Mouse (Mus musculus) heart, embryonic 16.5 days (tissue): Measurements from ENCODE around the gene Nop2. TPM values are rescaled to one million over a fixed set of nuclear protein-coding genes. Genes with fewer than 3 reads are reported as not detected.
A peak's percentile ranks its signal among the peaks of the same experiment; 100 is the strongest.

Experiments
- ATAC-seq: fragments of 200-750 bp; cut with Nextera tagmentation; replicated peaks from 2 replicates; pipeline ENCODE4 v1.8.0; 2017; ENCODE audit warnings: moderate number of reproducible peaks; ENCODE audit not compliant: insufficient read depth, low FRiP score; ENCODE audit errors: extremely low read depth
- H3K27ac ChIP-seq: fragments of 300-500 bp; sonication (generic); 2 replicates; pipeline ENCODE4 v1.5.1; 2014; ENCODE audit warnings: mild to moderate bottlenecking, low read length, control low read depth, moderate library complexity
- H3K27me3 ChIP-seq: fragments of 300-500 bp; sonication (generic); 2 replicates; pipeline ENCODE4 v1.6.1; 2014; ENCODE audit warnings: low read length, mixed read lengths; ENCODE audit not compliant: control insufficient read depth, insufficient read depth
- H3K36me3 ChIP-seq: fragments of 300-500 bp; sonication (generic); 2 replicates; pipeline ENCODE4 v1.6.1; 2014; ENCODE audit not compliant: control insufficient read depth, insufficient read depth
- H3K4me1 ChIP-seq: fragments of 300-500 bp; sonication (generic); 2 replicates; pipeline ENCODE4 v1.6.1; 2014; ENCODE audit warnings: low read length, mixed read lengths; ENCODE audit not compliant: control insufficient read depth, insufficient read depth
- H3K4me2 ChIP-seq: fragments of 300-500 bp; sonication (generic); 2 replicates; pipeline ENCODE4 v1.6.1; 2014; ENCODE audit warnings: low read depth, mild to moderate bottlenecking, control low read depth, low read length
- H3K4me3 ChIP-seq: fragments of 300-500 bp; sonication (generic); 2 replicates; pipeline ENCODE4 v1.5.1; 2014; ENCODE audit warnings: mild to moderate bottlenecking, control low read depth, low read length
- H3K9ac ChIP-seq: fragments of 300-500 bp; sonication (generic); 2 replicates; pipeline ENCODE4 v1.6.1; 2014; ENCODE audit warnings: low read length, control low read depth
- H3K9me3 ChIP-seq: fragments of 300-500 bp; sonication (generic); replicated peaks from 2 replicates; pipeline ENCODE4 v1.6.1; 2016; ENCODE audit warnings: low read length; ENCODE audit not compliant: control insufficient read depth
- WGBS: fragments of 180-500 bp; shearing (Covaris S2); extraction: QIAGEN DNeasy Blood & Tissue Kit; methylation state at CpG from one replicate; pipeline ENCODE4 v1.1.7; 2014; 5-methylcytosine and 5-hydroxymethylcytosine counted together
- polyA plus RNA-seq: library from polyadenylated mRNA; unstranded; fragments of >200 nt; fragmentation: Nextera tagmentation; extraction: Ambion mirVana; gene quantifications from 2 replicates; pipeline ENCODE4 v1.2.1, GENCODE M21; 2015

Nop2 gene
- polyA plus RNA-seq, 1 experiment from 2014 or later, result 45.8 TPM

DNA sequence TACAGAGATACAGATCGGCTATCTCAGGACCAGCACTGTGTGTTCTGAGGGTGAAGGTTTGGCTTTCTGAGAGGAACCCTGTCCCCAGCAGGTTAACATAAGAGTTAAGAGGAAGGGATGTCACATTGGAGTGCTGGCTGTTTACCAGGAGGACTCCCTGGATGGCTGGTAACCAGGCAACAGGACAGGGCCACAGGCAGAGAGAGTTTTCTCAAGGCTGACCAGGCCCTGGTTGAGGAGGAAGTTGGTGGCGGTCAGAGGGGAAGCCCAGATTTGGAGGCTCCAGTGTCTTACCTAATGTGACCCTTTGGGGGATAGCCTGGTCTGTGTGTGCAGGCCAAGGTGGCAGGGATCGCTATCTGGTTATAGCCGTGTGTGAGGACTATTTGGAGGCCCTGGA is 15.1 kb downstream of the Nop2 start:
- Histone ChIP-seq H3K9me3 (no peaks in the 10 kb centered on the region), H3K4me3 (peak overlapping the region; percentile 70), H3K4me2 (peak overlapping the region; percentile 79), H3K36me3 (peaks cover 16% of the 10 kb centered on the region), H3K27me3 (no peaks in the 10 kb centered on the region), H3K27ac (peak overlapping the region; percentile 95), H3K9ac (peak overlapping the region; percentile 84), H3K4me1 (peaks cover 47% of the 10 kb centered on the region)
- 49% methylated on average over 4 of the region's 4 CpGs for WGBS
- ATAC-seq, result no peak

- WGBS, result 41% methylated on average over 10 of the region's 10 CpGs
- ATAC-seq, result no peak
- Histone ChIP-seq H3K36me3 (peaks cover 11% of the 10 kb centered on the region; the same call in 1 of the 2 replicates), H3K4me1 (peaks cover 47% of the 10 kb centered on the region), H3K9me3 (no peaks in the 10 kb centered on the region), H3K4me3 (no peak overlapping the region; the same call in 1 of the 2 replicates), H3K27me3 (no peaks in the 10 kb centered on the region), H3K9ac (peak overlapping the region; percentile 84), H3K4me2 (peak overlapping the region; percentile 79), H3K27ac (peak overlapping the region; percentile 95)
These were observed 15.6 kb downstream of the Nop2 start for GRCm38 (mm10) chr6:125147329-125147728.

DNA sequence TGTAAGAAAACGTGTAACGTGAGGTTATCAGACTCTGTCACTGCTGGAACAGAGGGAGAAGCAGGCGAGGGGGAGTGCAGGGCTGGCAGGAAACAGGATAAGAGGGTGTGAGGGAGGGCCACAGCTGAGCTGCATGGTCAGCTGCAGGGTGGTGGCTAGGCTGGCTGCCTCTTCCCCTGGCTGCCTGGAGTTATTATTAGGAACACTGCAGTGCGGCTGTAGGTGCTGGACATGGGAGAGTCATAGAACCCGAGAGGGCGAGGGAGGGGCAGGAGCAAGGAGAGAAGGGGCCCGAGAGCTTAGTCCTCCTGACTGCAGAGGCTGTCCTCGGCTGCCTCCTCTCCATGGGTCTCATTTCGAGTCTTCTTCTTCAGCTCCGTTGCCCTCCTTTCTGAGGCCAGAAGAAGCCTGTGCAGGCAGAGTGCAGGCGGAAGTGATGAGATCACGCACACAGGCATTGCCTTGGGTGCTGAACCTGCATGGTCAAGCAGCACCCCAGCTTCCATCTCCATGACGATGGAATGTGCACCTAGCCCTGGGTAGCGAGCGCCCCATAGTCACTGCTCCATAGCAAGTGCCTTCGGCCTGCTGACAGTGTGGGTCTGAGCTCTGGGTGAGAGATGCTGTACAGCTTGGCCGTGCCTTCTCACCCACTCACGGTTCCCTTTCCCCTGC is 16.7 kb downstream of the Nop2 start:
- H3K4me1 ChIP-seq, result peaks cover 47% of the 10 kb centered on the region

GRCm38 (mm10) chr6:125148926-125149568 is 17.3 kb downstream of the Nop2 start:
- Histone ChIP-seq H3K27me3 (no peaks in the 10 kb centered on the region), H3K27ac (peak overlapping the region; percentile 95), H3K36me3 (peaks cover 11% of the 10 kb centered on the region), H3K9me3 (no peaks in the 10 kb centered on the region), H3K4me3 (peak overlapping the region; percentile 26), H3K4me1 (peaks cover 47% of the 10 kb centered on the region), H3K9ac (peak overlapping the region; percentile 74), H3K4me2 (peak overlapping the region; percentile 79)
- 39% methylated on average over 16 of the region's 16 CpGs for WGBS
- no peak; the same call in 1 of the 2 replicates for ATAC-seq

More for the DNA sequence above, 16.7 kb downstream of the Nop2 start:
- WGBS, result 25% methylated on average over 18 of the region's 18 CpGs
- Histone ChIP-seq H3K9me3 (no peaks in the 10 kb centered on the region), H3K4me2 (peak overlapping the region; percentile 79), H3K9ac (peak overlapping the region; percentile 74), H3K27ac (peak overlapping the region; percentile 95), H3K36me3 (peaks cover 10% of the 10 kb centered on the region), H3K27me3 (no peaks in the 10 kb centered on the region), H3K4me3 (peak overlapping the region; percentile 26)
- ATAC-seq, result peak; percentile 81

DNA sequence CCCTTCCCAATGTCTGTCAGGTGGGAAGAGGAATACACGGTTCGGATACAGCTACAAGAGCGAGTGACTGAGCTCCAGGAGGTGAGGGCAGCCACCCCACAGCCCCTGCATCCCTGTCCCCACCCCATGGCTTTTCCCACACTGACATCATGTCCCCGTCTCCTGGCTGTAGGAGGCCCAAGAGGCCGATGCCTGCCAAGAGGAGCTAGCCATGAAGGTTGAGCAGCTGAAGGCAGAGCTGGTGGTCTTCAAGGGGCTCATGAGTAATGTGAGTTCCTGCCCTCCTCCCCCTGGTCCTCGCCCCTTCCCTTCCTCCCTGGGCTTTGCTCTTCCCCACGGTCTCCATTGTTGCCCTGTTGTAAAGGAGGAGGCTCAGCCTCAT is 17.9 kb downstream of the Nop2 start:
- peak overlapping the region; percentile 95 for H3K27ac ChIP-seq
- no peak for ATAC-seq
- H3K9ac ChIP-seq, result peak overlapping the region; percentile 74
- H3K9me3 ChIP-seq, result no peaks in the 10 kb centered on the region
- WGBS, result 63% methylated on average over 7 of the region's 7 CpGs
- H3K27me3 ChIP-seq, result no peaks in the 10 kb centered on the region
- peaks cover 46% of the 10 kb centered on the region for H3K4me1 ChIP-seq
- peak overlapping the region; percentile 79 for H3K4me2 ChIP-seq
- H3K36me3 ChIP-seq, result peaks cover 7% of the 10 kb centered on the region
- peak overlapping the region; percentile 15; the same call in 1 of the 2 replicates for H3K4me3 ChIP-seq

- peaks cover 25% of the 10 kb centered on the region for H3K4me1 ChIP-seq
- H3K4me2 ChIP-seq, result no peak overlapping the region
- 71% methylated on average over 22 of the region's 22 CpGs for WGBS
- H3K9me3 ChIP-seq, result no peaks in the 10 kb centered on the region
- no peaks in the 10 kb centered on the region for H3K27me3 ChIP-seq
- no peak overlapping the region for H3K27ac ChIP-seq
- no peak overlapping the region for H3K9ac ChIP-seq
- H3K4me3 ChIP-seq, result no peak overlapping the region
- ATAC-seq, result no peak
- peaks cover 9% of the 10 kb centered on the region for H3K36me3 ChIP-seq
These were observed 20.7 kb downstream of the Nop2 start for GRCm38 (mm10) chr6:125152212-125153017.

GRCm38 (mm10) chr6:125153018-125153389 is 21.3 kb downstream of the Nop2 start:
- Histone ChIP-seq H3K9ac (no peak overlapping the region), H3K36me3 (peaks cover 12% of the 10 kb centered on the region), H3K4me1 (peaks cover 19% of the 10 kb centered on the region), H3K4me3 (no peak overlapping the region), H3K9me3 (no peaks in the 10 kb centered on the region), H3K27ac (no peak overlapping the region), H3K27me3 (no peaks in the 10 kb centered on the region), H3K4me2 (no peak overlapping the region)
- ATAC-seq, result no peak
- WGBS, result 87% methylated on average over 5 of the region's 5 CpGs

DNA sequence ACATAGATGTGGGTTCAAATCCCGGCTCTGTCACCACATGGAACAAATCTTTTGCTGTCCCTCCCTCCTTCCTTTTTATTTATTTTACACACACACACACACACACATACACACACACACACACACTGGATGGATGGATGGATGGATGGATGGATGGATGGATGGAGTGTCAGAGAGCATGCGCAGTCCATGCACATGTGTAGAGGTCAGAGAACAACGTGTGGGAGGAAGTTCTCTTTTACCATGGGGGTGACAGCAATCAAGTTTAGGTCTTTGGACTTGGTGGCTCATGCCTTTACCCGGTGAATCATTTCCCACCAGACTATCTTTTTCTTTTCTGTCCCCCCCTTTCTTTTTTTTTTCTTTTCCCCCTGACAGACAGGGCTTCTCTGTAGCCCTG is 22.0 kb downstream of the Nop2 start:
- H3K27ac ChIP-seq, result no peak overlapping the region
- no peak overlapping the region for H3K9ac ChIP-seq
- H3K4me2 ChIP-seq, result no peak overlapping the region
- H3K4me1 ChIP-seq, result peaks cover 12% of the 10 kb centered on the region
- no peaks in the 10 kb centered on the region for H3K9me3 ChIP-seq
- H3K36me3 ChIP-seq, result peaks cover 12% of the 10 kb centered on the region
- no peaks in the 10 kb centered on the region for H3K27me3 ChIP-seq
- ATAC-seq, result no peak
- WGBS, result 86% methylated on average over 4 of the region's 4 CpGs
- no peak overlapping the region for H3K4me3 ChIP-seq

DNA sequence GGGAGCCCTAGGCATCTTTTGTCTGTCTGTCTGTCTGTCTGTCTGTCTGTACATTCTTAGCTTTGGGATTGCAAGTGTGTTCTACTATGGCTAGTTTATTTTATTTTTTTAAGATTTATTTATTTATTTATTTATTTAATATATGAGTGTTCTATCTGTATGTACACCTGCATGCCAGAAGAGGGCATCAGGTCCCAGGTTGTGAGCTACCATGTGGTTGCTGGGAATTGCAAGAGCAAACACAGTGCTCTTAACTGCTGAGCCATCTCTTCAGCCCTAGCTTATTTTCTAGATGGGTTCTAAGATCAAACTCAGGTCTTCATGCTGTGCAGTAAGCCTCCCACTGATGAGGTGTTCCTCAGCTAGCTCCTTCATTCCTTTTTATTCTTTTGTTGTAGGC is 22.8 kb downstream of the Nop2 start:
- no peak for ATAC-seq
- peaks cover 20% of the 10 kb centered on the region for H3K36me3 ChIP-seq
- no peaks in the 10 kb centered on the region for H3K27me3 ChIP-seq
- no peak overlapping the region for H3K9ac ChIP-seq
- no peak overlapping the region for H3K4me2 ChIP-seq
- H3K27ac ChIP-seq, result no peak overlapping the region
- H3K9me3 ChIP-seq, result no peaks in the 10 kb centered on the region
- H3K4me1 ChIP-seq, result peaks cover 4% of the 10 kb centered on the region
- no peak overlapping the region for H3K4me3 ChIP-seq
